Mouse (Mus musculus) heart, adult 11 months (tissue): ENCODE data around the gene Runx2.

Source experiments
- DNase-seq: peaks from one replicate; pipeline ENCODE4 v3.0.0; 2022

The Runx2 gene

DNA sequence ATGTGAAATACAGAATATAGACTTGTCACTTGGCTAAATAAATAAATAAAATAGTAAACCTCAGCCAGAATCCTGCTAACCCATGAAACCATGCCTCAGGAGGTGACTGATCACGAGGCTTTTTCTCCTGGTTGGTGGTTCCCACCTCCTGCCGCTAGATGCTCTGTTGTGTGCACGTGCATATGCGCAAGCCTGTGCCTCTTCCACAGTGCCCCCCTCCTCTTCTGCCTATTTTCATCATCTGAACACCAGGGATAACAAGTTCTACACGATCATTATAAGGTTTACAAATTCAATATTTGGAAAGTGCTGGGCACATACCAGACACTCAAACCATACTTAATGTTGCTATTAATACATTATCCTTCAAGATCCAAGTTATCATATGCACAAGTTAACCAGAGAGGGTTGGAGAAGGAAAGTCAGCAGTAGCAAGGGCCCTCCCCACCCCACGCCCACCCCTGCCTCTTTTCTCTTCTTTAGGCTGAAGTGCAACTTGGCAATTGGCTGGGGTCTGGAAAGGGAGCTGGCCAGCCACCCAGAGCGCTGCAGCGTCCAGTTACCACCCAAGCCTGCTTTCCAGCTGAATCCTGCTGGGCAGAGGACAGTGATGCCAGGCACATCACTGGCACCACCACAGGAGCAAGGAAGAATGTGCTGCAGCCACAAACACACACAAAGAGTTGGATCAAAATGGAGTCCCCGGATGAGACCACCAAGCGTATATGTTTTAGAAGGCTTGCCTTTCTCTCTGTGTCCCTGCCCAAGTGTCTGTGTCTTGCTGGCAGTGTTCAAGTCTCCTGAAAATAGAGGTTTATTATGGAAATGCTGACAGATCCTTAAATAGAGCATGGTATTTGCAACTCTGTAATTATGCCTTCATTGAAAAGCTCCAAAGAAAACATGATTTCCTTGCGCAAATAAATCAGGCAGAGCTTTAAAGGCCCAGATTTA lies 294.2 kb downstream of the Runx2 start:
- no peak for DNase-seq

DNA sequence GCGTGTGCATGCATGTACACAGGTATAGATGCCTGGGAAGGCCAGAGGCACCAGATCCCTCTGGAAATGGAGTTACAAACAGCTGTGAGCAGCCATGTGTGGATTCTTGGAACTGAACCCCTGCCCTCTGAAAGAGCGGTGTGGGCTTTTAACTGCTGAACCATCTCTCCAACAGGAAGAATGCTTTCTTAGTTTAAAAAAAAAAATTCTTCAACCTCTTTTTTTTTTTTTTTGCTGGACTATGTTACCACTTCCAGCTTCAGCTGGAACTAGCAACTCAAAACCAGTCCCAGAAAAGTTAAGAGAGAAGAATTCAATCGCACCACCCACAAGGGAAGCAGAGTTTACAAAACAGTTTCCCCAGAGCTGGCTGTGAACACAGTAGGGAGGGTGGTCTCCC lies 295.2 kb downstream of the Runx2 start:
- DNase-seq: no peak

DNA sequence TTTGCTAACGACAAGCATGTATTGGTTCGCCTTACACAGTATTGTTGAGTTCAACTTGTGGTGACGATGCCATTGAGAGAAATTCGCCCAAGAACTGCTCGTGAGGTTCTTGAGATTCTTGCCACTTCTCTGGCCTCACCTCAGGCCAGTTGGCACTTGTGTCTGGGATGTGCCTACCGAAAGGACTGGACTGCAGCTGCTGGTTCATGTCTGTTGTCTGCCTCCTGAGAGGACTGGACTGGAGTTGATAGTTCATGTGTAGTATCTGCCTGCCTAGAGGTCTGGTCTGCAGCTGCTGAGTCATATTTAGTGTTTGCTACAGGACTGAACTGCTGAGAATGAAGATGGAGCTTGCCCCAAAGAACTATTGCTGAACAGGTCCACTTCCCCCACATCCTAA lies 296.4 kb downstream of the Runx2 start:
- DNase-seq: no peak

DNA sequence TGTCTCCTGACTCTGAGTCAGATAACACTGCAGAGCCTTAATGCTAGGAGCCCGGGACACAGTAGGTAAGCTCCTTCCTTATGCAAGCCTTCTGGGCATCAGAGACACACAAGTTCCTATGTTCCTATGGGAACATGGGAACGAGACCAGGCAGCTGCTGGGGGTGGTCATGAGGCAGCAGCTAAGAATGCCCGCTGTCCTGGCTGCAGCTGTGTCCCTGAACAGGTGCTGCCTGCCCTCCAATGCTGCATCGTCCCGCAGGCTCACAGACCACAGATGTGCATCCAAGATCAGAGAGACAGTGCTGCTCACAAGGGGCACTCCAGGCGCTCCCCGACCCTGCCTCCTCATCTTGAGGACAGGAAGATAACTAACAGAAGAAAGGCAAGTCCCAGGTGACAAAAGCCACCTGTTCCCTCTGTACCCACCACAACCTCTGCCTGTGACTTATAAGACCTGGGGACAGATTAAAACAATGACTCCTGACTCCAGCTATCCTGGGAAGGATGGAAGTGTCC lies 306.3 kb downstream of the Runx2 start:
- DNase-seq: no peak

DNA sequence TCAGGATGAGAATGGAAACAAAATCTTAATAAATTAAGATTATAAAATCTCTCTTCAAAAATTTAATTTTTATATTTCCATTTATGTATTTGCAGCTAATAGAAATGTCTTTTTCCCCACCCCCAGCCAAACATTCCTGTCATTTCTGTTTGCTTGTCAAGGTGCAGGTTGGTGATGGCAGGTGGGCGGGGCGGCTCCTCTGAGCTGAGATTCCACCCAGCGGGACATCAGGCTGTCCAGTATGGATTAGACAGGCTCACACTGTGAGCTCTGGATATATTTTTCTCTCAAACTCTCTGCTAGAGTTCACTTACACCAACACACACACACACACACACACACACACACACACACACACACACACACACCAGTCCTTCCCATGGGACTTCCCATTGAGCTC lies 306.9 kb downstream of the Runx2 start:
- DNase-seq: no peak

DNA sequence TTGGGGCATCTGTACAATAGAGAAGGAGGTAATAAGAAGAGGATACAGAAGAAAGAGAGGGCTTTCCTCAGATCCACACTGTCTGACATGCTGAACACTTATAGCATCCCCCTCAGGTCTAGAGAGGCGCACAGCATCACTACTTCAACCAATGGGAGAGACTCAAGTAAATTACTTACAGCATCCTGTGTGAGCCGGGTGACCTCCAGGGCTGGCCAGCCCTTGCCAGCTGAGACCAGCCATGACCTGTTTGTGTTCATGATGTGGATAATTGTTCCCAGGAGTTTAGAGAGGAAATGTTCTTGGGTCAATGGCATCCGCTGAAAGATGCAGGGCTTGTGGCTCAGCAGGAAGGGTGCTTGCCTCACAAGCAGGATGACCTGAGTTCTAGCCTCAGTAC lies 308.1 kb downstream of the Runx2 start:
- no peak for DNase-seq

DNA sequence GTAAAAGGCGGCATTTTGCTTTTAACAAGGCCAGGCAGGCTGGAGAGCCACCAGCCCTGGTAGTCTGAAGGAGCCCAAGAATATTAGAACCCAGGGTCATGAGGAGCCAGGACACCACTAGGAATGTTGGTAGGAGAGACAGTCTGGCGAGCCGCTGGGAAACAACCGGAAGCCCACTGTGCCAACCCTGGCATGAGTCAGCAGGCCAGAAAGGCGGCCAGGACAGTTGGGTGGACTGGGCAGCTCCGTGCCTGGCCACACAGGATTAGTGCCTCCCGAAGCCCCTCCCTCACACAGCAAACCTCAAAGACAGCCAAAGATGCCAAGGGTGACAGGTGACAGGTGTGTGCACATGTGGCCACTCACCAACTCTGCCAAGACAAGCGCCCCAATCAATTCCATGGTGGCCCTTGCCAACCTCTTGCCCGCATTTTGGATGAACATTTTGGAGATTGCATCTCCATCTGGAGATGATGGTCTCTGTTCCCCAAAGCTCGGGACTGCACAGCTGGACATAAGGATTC lies 309.7 kb downstream of the Runx2 start:
- DNase-seq: no peak

DNA sequence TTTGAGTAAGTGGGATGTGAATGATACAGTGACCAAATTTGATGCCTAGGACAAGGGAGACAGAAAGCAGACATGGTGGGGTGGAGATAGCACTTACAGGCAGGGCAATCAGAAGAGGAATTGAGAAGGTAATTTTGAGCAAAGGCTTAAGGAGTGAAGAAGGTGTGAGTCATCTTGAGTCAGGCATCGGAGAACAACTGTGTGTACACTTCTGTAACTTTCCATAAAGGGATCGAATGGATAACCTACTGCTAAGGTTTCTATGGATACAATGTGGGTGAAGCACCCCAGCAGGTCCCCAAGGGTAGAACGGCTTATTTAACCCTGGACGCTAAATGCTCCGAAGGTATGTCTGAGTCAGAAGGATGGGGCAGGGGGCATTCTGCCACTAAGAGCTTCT lies 312.4 kb downstream of the Runx2 start:
- no peak for DNase-seq

DNA sequence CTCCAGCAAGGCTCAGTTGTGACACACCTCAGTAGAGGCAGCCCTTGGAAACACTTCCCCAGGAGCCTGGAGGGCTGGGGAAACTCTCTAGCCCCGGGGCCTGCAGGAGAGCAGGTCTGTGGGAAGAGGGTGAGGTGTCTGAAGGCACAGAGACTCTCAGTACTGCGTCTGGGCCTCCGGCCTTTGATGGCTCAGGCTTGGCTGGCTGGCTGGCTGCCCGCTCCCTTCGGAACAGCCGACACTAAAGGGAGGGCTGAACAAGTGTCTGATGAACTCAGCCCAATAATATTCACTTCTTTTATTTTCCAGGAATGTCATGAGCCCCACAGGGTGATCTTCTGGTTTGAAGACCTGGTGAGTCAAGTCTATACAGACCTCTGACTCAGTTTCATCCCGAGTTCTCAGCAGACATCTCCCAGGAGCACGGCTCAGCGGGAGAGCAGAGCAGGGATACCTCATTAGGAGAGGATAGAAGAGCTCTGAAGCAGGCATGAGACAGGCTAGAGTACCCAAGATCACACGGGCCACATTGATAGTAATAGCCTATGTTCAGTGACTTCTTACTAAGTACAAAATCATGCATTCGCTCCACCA lies 314.2 kb downstream of the Runx2 start:
- no peak for DNase-seq

DNA sequence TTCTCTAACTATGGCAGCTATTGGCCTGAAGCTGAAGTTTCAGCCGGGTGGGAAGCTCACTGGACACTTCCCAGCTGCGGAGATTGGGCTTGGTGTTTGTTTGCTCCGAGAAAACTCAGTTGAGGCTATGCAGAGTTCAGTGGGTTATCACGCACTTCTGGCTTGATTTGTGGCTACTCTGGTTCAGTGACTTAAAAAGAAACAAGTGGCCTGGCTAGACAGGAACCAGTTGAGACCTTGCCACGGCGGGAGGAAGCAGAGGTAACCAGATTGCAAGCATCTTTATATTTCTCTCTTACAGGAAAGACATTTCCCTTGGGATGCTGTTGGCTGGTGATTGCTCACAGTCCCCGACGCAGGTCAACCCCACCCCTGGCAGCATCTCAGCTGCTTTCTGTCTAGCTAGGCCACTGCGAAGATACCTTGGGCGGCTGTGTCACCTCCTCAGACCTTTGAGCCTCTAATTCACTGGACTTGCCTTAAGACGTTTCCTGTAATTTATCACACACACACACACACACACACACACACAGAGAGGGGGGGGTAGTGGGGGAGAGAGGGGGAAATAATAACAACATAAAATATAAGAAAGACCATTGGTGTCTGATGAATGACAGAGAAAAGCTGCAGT lies 324.3 kb downstream of the Runx2 start:
- DNase-seq: no peak

DNA sequence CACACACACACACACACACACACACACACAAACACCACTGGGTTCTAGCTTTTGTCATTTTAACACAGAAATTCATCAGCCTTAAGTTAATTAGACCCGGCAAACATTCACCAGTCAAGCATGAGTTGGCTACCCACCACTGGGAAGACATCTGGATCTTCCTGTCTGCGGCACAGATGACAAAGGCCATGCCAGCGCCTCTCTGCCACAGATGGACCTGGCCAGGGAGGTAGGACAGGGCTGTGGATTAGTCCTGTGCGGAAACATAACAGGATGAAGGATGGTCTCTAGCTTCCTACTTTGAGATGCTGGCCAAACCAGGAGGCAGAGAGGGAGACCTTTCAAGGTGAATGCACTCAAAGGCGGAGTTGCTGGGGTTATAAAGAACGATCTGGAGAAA lies 325.3 kb downstream of the Runx2 start:
- DNase-seq: no peak

DNA sequence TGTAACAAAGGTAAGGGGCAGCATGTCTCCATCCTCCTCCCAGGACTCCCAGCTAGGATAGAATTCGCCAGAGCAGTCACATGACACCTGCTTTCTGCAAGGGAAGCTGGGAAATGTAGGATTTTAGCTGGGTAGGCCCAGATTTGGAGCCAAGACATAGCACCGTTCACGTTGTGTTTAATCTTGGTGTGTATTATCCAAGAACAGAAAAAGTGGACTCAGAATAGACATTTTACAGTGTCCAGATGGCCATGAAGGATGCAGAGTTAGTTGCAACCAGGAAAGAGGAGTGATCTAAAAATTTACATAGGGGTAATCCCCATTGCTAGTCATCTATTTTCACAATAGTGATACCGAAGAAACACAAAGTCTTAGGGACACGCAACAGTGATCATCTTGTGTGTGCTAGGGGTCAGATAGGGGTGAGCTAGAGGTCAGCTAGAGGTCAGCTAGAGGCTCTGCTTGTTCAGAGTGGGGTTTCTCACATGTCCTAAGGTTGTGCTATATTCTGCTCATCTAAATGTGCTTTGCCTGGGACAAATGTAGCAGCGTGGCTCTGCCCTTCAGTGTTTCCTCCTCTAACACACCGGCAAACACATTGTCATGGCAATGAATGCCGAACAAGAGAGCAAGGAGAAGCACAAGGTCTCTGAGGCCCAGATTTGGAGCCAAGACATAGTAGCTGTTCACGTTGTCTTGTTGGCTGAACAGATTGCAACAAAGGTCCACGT lies 326.9 kb downstream of the Runx2 start:
- DNase-seq: no peak

DNA sequence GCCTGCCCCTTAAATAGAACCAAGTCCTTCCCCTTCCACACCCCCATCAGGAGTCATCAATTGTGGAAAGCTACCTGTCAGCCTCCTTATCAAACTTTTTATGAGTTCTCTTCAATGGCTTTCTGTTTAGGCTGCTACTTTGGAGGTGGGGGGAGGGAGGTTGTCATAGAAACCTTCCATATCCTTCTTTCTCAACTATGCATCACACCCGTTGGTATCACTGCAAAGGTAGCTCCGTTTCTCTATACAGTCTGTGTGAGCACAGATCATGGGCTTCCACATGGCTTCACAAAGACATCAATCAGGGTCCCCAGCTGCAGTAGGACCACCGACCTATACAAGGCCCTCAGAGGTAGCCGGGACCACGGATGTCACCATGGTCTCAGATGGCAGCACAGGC lies 329.3 kb downstream of the Runx2 start:
- no peak for DNase-seq

DNA sequence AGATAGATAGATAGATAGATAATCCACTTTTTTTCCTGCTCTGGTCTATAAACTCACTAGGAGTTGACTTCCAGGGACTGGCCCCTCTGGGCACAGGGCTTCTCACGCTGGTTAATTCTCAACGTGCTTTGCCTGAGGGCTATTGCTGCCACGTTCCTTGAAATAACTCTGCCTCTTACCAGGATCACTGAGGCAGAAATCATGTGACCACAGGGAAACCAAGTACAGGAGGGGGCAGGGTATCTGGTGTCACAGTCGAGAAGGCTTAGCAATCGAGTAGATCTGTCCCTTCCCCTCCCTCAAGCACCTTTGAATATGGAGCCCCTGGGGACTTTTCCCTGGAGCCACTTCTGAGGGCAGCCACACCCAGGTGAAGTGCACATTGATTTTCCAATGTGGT lies 334.7 kb downstream of the Runx2 start:
- no peak for DNase-seq

DNA sequence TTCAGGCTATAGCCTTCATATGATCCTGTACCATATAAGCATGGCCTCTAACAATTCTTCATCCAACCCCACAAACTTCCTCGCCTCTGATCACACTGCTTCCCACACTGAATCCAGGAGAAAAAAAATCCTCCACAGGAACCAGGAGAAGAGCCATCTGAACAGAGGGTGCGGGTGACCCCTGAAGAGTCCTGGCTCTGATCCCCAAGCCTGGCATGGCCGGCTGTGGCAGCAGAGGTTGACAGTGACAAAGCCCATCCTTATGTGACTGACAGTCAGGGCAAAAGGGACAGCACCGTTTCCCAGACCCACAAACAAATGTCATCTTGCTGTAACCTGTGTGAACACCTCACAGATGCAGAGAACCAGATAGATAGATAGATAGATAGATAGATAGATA lies 335.1 kb downstream of the Runx2 start:
- DNase-seq: no peak

DNA sequence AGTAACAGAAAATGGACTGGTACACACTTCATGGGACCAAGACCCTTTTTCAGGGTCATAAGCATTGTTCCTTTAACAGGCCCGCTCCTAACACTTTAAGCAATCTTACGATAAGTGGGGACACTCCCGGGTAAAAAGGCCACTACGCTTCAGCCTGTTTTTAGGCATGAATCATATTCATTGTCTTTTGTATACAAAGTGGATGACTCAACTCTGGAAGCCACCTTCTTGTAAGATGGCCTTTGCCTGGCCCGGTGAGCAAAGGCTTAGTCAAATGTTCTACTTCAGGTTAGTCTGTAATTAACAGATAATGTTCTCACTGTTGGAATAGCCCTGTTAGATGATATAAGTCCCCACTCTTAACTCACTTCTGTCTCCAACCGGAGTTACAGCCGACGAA lies 338.7 kb downstream of the Runx2 start:
- DNase-seq: no peak

DNA sequence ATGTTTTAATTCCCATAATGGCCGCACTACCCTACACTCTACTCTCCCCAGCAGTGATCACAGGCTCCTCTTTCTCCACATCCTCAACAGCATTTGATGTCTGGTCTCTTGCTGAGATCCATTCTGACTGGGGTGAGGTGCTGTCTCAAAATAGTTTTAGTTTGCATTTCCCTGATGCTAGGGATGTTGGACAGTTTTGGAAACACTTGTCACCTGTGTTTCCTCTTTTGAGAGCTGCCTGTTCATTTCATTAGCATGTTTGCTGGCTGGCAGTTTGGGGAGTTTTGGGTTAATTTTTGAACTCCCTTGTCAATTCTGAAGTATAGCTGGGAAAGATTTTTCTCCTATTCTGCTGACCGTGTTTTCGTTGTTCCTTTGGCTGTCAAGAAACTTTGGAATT lies 340.3 kb downstream of the Runx2 start:
- no peak for DNase-seq

DNA sequence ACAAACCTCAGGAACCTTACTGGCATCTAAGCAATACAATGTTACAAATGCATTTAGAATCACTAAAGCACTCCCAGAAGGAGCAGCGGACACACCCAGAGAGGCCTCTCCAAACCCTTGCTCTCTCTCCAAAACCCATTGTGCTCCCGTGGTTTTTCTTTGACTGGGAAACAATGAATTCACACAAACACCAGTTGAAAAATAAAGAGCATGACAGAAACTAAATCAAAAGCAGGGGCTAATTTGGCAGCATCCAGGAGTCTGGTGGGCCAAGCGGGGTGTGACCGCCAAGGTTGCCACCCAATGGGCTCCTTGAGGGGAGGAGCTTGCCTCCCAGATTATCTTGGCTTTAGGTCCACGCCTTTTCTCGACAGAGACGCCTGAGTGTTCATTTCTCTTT lies 341.9 kb downstream of the Runx2 start:
- DNase-seq: no peak

DNA sequence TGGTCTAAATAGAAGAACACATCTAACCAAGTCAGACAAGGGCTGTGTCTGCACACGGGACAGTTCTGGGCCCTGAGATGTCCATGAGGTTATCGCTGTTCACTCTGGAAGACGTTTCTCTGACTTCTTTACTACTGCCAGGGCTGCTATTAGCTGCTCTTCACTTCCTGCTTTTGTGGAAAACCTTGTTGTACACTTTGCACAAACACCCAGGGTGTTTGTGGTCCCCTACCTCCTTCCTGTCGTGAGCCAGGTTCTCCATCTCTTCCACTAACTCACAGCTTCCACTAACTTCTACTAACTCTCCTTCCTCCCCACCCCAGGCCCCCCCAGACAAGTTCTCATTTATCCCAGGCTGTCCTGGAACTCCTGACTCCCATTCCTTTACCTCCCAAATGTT lies 350.9 kb downstream of the Runx2 start:
- DNase-seq: no peak

DNA sequence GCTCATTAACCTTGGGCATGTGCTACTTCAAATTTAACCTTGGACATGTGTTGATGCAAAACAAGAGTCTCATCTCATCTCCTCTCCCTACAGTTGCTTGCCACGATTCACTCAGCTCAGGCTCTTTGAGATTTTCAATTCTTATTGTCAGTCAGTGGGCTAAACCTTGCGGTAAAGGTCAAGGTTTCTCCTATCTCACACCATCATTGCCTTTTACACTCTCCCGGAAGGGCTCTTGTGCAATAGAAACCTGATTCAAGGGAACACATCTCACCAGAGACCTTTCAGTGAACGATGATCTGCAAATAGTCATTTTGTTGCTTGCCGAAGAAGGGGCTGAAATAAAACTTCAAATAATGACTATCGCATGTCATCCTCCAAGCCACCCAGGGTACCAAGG lies 354.4 kb downstream of the Runx2 start:
- no peak for DNase-seq

DNA sequence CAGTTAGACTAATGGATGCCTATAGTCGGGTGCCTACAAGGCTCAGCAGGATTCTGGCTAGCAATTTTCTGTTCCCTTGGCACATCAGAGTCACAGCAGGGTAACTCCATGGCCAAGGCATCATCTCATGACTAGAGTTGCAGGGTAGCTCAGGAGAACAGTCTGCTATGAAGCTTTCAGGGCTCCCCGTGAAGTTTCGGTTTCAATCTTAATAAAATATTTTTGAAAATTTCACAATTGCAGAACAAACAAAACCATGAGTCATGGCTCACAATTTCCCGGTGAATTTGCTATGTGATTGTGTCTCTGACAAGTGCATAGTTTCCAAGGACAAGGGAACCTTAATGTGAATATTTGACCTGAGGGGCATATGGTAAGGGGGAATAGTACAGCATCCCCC lies 355.6 kb downstream of the Runx2 start:
- no peak for DNase-seq

DNA sequence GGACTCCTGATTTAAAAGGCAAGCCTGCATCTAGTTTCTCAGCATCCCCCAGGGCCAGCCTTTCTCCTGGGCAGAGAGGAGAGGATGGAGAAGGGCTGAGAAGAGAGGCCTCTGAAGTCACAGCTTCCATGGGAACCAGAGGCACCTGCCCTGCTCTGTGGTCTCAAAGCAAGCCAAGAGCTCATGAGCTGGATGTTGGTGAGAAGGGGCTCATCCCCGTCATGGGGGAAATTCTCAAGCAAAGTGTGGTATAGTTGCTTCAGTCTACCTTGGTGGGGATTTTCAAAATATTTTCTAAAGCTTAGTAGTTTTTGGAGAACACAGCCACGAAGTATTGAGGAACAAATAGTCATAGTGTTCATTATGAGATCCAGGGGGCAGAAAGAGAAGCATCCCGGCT lies 357.9 kb downstream of the Runx2 start:
- DNase-seq: no peak
